Mouse (Mus musculus) adrenal gland, postnatal 4 days (tissue): ENCODE results near the gene Capza3. TPM values are rescaled to one million over a fixed set of nuclear protein-coding genes. Genes with fewer than 3 reads are reported as not detected.

Experiments used
- DNase-seq, 2 experiments: peaks; one replicate each; pipeline ENCODE4 v3.0.0; 2021 to 2022; ENCODE audit warnings: low spot score in 2 of 2, mixed read lengths in 2 of 2
- long read RNA-seq, 2 experiments: library from polyadenylated mRNA; stranded (forward); transcript quantifications; one replicate each; pipeline ENCODE4 v2.0.0; 2021
- total RNA-seq, 2 experiments: library from RNA; stranded (reverse); gene quantifications; 2 replicates each; pipeline ENCODE4 v1.2.3; 2021

The Capza3 gene
- not detected for total RNA-seq
- long read RNA-seq, experiment 1: 0 reads
- long read RNA-seq, experiment 2: 0 reads

GRCm38 (mm10) chr6:140040952-140041351 is at the start of gene Capza3:
Gene Capza3 (plus strand): TSS chr6:140041252.
- no peak for DNase-seq

GRCm38 (mm10) chr6:140005181-140005580 is 35.9 kb upstream of the Capza3 start:
- no peak for DNase-seq

GRCm38 (mm10) chr6:140024404-140024803 is 16.6 kb upstream of the Capza3 start:
- no peak for DNase-seq

GRCm38 (mm10) chr6:140041357-140041756 is 305 bp downstream of the Capza3 start, which contains the start of gene Plcz1:
Gene Plcz1 (minus strand): TSS chr6:140041457.
- DNase-seq: no peak

GRCm38 (mm10) chr6:140051476-140051875 is 10.4 kb downstream of the Capza3 start:
- no peak for DNase-seq

- no peak for DNase-seq
Observed at GRCm38 (mm10) chr6:140054271-140054928, 13.3 kb downstream of the Capza3 start.

- no peak for DNase-seq
Observed at GRCm38 (mm10) chr6:140069177-140069576, 28.1 kb downstream of the Capza3 start.

GRCm38 (mm10) chr6:140080933-140081332 is 39.9 kb downstream of the Capza3 start:
- no peak for DNase-seq

- no peak for DNase-seq
Observed at GRCm38 (mm10) chr6:140081739-140082138, 40.7 kb downstream of the Capza3 start.

- DNase-seq: no peak
Observed at GRCm38 (mm10) chr6:140089855-140090254, 48.8 kb downstream of the Capza3 start.

Other genes starting within 250 kb of the Capza3 start
- not detected for gene Plcz1, start 205 bp downstream of the Capza3 start, total RNA-seq